Mouse (Mus musculus) CD8-positive naive resting alpha-beta T cell, adult 2 months (primary cell): ENCODE results near the gene Zfp715.
"Not testable (repeated sequence)": the region's sequence is repeated elsewhere in the genome, so short reads cannot be mapped to it uniquely, and the experiment has no call there.

Experiments
- DNase-seq, 2 experiments: peaks; one replicate each; pipeline ENCODE4 v3.0.0; 2022; ENCODE audit warnings: low read depth in 2 of 2, low spot score in 2 of 2

The Zfp715 gene

GRCm38 (mm10) chr7:43305235-43305634 lies 7.9 kb downstream of the Zfp715 start:
- DNase-seq, result no peak

GRCm38 (mm10) chr7:43291524-43291923 lies 21.6 kb downstream of the Zfp715 start:
- DNase-seq, result no peak

GRCm38 (mm10) chr7:43282859-43283595 lies 30.1 kb downstream of the Zfp715 start:
- DNase-seq, result peak; percentile 55 to 63

- DNase-seq, result no peak
These were observed 30.6 kb downstream of the Zfp715 start for GRCm38 (mm10) chr7:43282459-43282858.

- DNase-seq, result no peak
These were observed 35.7 kb downstream of the Zfp715 start for GRCm38 (mm10) chr7:43277401-43277800.

GRCm38 (mm10) chr7:43276178-43276577 lies 36.9 kb downstream of the Zfp715 start:
- DNase-seq, result not testable (repeated sequence)

GRCm38 (mm10) chr7:43273476-43273875 lies 39.6 kb downstream of the Zfp715 start:
- no peak for DNase-seq

GRCm38 (mm10) chr7:43267359-43267758 lies 45.7 kb downstream of the Zfp715 start:
- not testable (repeated sequence) for DNase-seq

- no peak for DNase-seq
These were observed 59.6 kb downstream of the Zfp715 start for GRCm38 (mm10) chr7:43253540-43253939.

- DNase-seq, result not testable (repeated sequence)
These were observed 62.4 kb downstream of the Zfp715 start for GRCm38 (mm10) chr7:43250718-43251117.
